Mouse (Mus musculus): ENCODE measurements around the gene Gm45785. TPM values are rescaled to one million over a fixed set of nuclear protein-coding genes. Genes with fewer than 3 reads are reported as not detected.
A peak's percentile ranks its signal among the peaks of the same experiment; 100 is the strongest.
"Not testable (repeated sequence)": the region's sequence is repeated elsewhere in the genome, so short reads cannot be mapped to it uniquely, and the experiment has no call there.

Gm45785 gene
- 0.50 TPM in 1 of 2 replicates, not detected in the other for total RNA-seq (2017)

- peak; percentile 66 for ATAC-seq (replicated peaks; ENCODE audit: low read depth, poor library complexity, severe bottlenecking)
Measured at GRCm38 (mm10) chr7:140855860-140856784, at the start of gene Gm45785. TSS of gene Gm45785 (minus strand) at chr7:140856331.

- ATAC-seq (replicated peaks; ENCODE audit: low read depth, poor library complexity, severe bottlenecking): no peak
Measured at GRCm38 (mm10) chr7:140905642-140906081, 49.5 kb upstream of the Gm45785 start.

- ATAC-seq (replicated peaks; ENCODE audit: low read depth, poor library complexity, severe bottlenecking): peak; percentile 86
Measured at GRCm38 (mm10) chr7:140903212-140903611, 47.1 kb upstream of the Gm45785 start.

- no peak for ATAC-seq (replicated peaks; ENCODE audit: low read depth, poor library complexity, severe bottlenecking)
Measured at GRCm38 (mm10) chr7:140902036-140902875, 46.1 kb upstream of the Gm45785 start.

- no peak for ATAC-seq (replicated peaks; ENCODE audit: low read depth, poor library complexity, severe bottlenecking)
Measured at GRCm38 (mm10) chr7:140900220-140900619, 44.1 kb upstream of the Gm45785 start, which contains the start of gene Cox8b. TSS of gene Cox8b (minus strand) at chr7:140900446.

- no peak for ATAC-seq (replicated peaks; ENCODE audit: low read depth, poor library complexity, severe bottlenecking)
Measured at GRCm38 (mm10) chr7:140899121-140899520, 43.0 kb upstream of the Gm45785 start.

- ATAC-seq (replicated peaks; ENCODE audit: low read depth, poor library complexity, severe bottlenecking): no peak
Measured at GRCm38 (mm10) chr7:140897863-140898262, 41.7 kb upstream of the Gm45785 start.

GRCm38 (mm10) chr7:140894611-140895010, 38.5 kb upstream of the Gm45785 start:
- ATAC-seq (replicated peaks; ENCODE audit: low read depth, poor library complexity, severe bottlenecking): no peak

GRCm38 (mm10) chr7:140894031-140894430, 37.9 kb upstream of the Gm45785 start:
- no peak for ATAC-seq (replicated peaks; ENCODE audit: low read depth, poor library complexity, severe bottlenecking)

- not testable (repeated sequence) for ATAC-seq (replicated peaks; ENCODE audit: low read depth, poor library complexity, severe bottlenecking)
Measured at GRCm38 (mm10) chr7:140890636-140891035, 34.5 kb upstream of the Gm45785 start.

GRCm38 (mm10) chr7:140882469-140882803, 26.3 kb upstream of the Gm45785 start:
- ATAC-seq (replicated peaks; ENCODE audit: low read depth, poor library complexity, severe bottlenecking): peak; percentile 2; the same call in 1 of the 2 replicates

- peak; percentile 73 for ATAC-seq (replicated peaks; ENCODE audit: low read depth, poor library complexity, severe bottlenecking)
Measured at GRCm38 (mm10) chr7:140881696-140882468, 25.8 kb upstream of the Gm45785 start, which contains the start of the genes Psmd13 and Sirt3. TSS of gene Psmd13 (plus strand) at chr7:140881968. TSS of gene Sirt3 (minus strand) at chr7:140882309.

GRCm38 (mm10) chr7:140880865-140881515, 24.9 kb upstream of the Gm45785 start:
- no peak for ATAC-seq (replicated peaks; ENCODE audit: low read depth, poor library complexity, severe bottlenecking)

- ATAC-seq (replicated peaks; ENCODE audit: low read depth, poor library complexity, severe bottlenecking): no peak
Measured at GRCm38 (mm10) chr7:140880419-140880818, 24.3 kb upstream of the Gm45785 start.

- peak; percentile 46 for ATAC-seq (replicated peaks; ENCODE audit: low read depth, poor library complexity, severe bottlenecking)
Measured at GRCm38 (mm10) chr7:140879355-140879754, 23.2 kb upstream of the Gm45785 start.

GRCm38 (mm10) chr7:140877364-140877763, 21.2 kb upstream of the Gm45785 start:
- ATAC-seq (replicated peaks; ENCODE audit: low read depth, poor library complexity, severe bottlenecking): peak; percentile 39

- peak; percentile 90 for ATAC-seq (replicated peaks; ENCODE audit: low read depth, poor library complexity, severe bottlenecking)
Measured at GRCm38 (mm10) chr7:140874224-140874623, 18.1 kb upstream of the Gm45785 start.

- no peak for ATAC-seq (replicated peaks; ENCODE audit: low read depth, poor library complexity, severe bottlenecking)
Measured at GRCm38 (mm10) chr7:140864761-140865160, 8.6 kb upstream of the Gm45785 start.

- no peak for ATAC-seq (replicated peaks; ENCODE audit: low read depth, poor library complexity, severe bottlenecking)
Measured at GRCm38 (mm10) chr7:140860728-140861127, 4.6 kb upstream of the Gm45785 start.
